17 mouse cellular contexts compared by ENCODE assay signal in the genomic region with DNA sequence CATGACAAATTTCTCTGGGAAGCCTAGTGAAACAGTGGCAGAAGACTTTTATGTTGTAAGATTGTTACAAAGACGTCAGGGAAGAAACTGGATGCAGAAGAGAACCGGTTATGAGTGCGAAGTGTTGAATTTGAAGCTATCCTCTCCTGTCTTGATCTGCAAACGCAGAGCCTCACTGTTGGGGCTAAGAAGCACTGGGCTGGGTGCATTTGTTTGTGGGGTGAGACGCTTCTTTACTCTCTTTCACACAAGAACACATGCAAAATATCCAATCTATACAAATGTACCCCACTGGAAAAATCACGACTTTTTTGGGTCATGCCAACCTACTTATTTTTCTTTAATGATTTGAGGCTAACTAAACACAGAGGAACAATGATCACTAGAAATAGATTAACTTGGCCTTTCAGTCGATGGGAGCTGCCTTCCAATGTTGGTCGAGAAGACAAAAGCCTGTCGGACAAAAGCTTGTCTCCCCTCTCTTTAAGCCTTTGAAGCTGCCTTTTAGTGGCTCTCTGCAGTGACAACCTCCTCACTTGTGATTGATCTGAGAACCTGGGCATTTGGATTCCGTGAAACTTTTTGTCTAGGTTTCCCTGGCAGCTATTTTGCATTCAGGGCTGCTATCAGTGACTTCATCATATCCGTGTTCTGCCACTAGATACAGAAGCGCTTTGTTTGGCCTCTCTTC.
DNase-seq lines count a peak whose midpoint lies in the region; ATAC-seq and TF ChIP-seq lines count a peak whose summit lies in the region.
"Had no signal": no experiment of that assay in that cellular context is flagged by ENCODE, and none has a peak within 500 bp of the region (broad histone marks: within the 10 kb centered on the region; RNA-seq: fewer than 3 reads in every experiment).

No protein-coding gene starts in this region.

- no peaks in the 10 kb centered on the region for H3K27me3 ChIP-seq in embryonic facial prominence, embryonic 10.5 days (replicated peaks; ENCODE audit: low read depth, poor library complexity, severe bottlenecking)
- no peaks in the 10 kb centered on the region for H3K27me3 ChIP-seq in forebrain, postnatal 0 days (ENCODE audit: insufficient read depth, low read length)
- H3K27me3 ChIP-seq in limb, embryonic 11.5 days (ENCODE audit: control insufficient read depth, insufficient read depth, low read length): peaks cover 12% of the 10 kb centered on the region; the same call in 1 of the 2 replicates
- no peaks in the 10 kb centered on the region for H3K27me3 ChIP-seq in midbrain, postnatal 0 days (ENCODE audit: insufficient read depth, low read length)
- no peaks in the 10 kb centered on the region for H3K27me3 ChIP-seq in cerebellum, adult 2 months (ENCODE audit: control insufficient read depth, insufficient read depth, low read length)
- no peaks in the 10 kb centered on the region for H3K27me3 ChIP-seq in kidney, adult 2 months (replicated peaks; ENCODE audit: control insufficient read depth, insufficient read depth, low read length)
- H3K27me3 ChIP-seq: heart, embryonic 12.5 days; lung, embryonic 15.5 days had no signal

- no peaks in the 10 kb centered on the region for H3K36me3 ChIP-seq in embryonic facial prominence, embryonic 10.5 days (replicated peaks)
- no peaks in the 10 kb centered on the region for H3K36me3 ChIP-seq in forebrain, postnatal 0 days (ENCODE audit: insufficient read depth)
- no peaks in the 10 kb centered on the region for H3K36me3 ChIP-seq in limb, embryonic 11.5 days (ENCODE audit: control insufficient read depth, insufficient read depth, low read length)
- no peaks in the 10 kb centered on the region for H3K36me3 ChIP-seq in midbrain, postnatal 0 days (ENCODE audit: insufficient read depth, low read length)
- H3K36me3 ChIP-seq in kidney, adult 2 months (ENCODE audit: control insufficient read depth, insufficient read depth, low read length): no peaks in the 10 kb centered on the region
- H3K36me3 ChIP-seq: heart, embryonic 12.5 days; lung, embryonic 15.5 days had no signal

- no peak overlapping the region for H3K4me3 ChIP-seq in embryonic facial prominence, embryonic 10.5 days
- H3K4me3 ChIP-seq in forebrain, postnatal 0 days (ENCODE audit: low read depth, low read length): no peak overlapping the region
- H3K4me3 ChIP-seq in limb, embryonic 11.5 days (ENCODE audit: low read depth, low read length): no peak overlapping the region
- H3K4me3 ChIP-seq in midbrain, postnatal 0 days (ENCODE audit: low read depth, low read length): no peak overlapping the region
- H3K4me3 ChIP-seq in cerebellum, adult 2 months (replicated peaks; ENCODE audit: insufficient read depth, low read depth, low read length): no peak overlapping the region
- H3K4me3 ChIP-seq in kidney, adult 2 months (ENCODE audit: insufficient read depth, low read depth, low read length): no peak overlapping the region
- H3K4me3 ChIP-seq: erythroblast, embryonic 14.5 days; heart, embryonic 12.5 days; lung, embryonic 15.5 days had no signal

- no peak overlapping the region for H3K27ac ChIP-seq in embryonic facial prominence, embryonic 10.5 days (replicated peaks)
- H3K27ac ChIP-seq in forebrain, postnatal 0 days (ENCODE audit: low read depth, low read length): no peak overlapping the region
- H3K27ac ChIP-seq in limb, embryonic 11.5 days (replicated peaks; ENCODE audit: low read depth, low read length): no peak overlapping the region
- H3K27ac ChIP-seq in midbrain, postnatal 0 days (ENCODE audit: low read depth, low read length): no peak overlapping the region
- no peak overlapping the region for H3K27ac ChIP-seq in cerebellum, adult 2 months (ENCODE audit: insufficient read depth, low read length)
- H3K27ac ChIP-seq in kidney, adult 2 months (ENCODE audit: insufficient read depth, low read depth, low read length): no peak overlapping the region
- H3K27ac ChIP-seq: lung, embryonic 15.5 days had no signal

- peak; percentile 9 for DNase-seq in embryonic facial prominence, embryonic 10.5 days (ENCODE audit: low spot score)
- peak; percentile 25 for DNase-seq in forebrain, postnatal 0 days
- DNase-seq in limb, embryonic 11.5 days (ENCODE audit: low spot score): peak; percentile 55
- DNase-seq in midbrain, postnatal 0 days (ENCODE audit: low spot score): peak; percentile 17
- no peak for DNase-seq in cerebellum, adult 2 months
- DNase-seq in heart, postnatal 14 days: no peak
- DNase-seq in thymus, postnatal 10 days (ENCODE audit: low spot score in 2 of 2): no peak
- no peak for DNase-seq in kidney, adult 2 months
- DNase-seq: cerebellum, postnatal 25 days; gastrocnemius, postnatal 14 days; kidney, postnatal 10 days; liver; thymus, postnatal 4 days had no signal

- no peak for TF ChIP-seq CTCF in forebrain, postnatal 0 days (IDR thresholded peaks at IDR 0.05; ENCODE audit: low read depth)
- TF ChIP-seq CTCF in midbrain, postnatal 0 days (IDR thresholded peaks at IDR 0.05): no peak
- TF ChIP-seq CTCF in cerebellum, adult 2 months (IDR thresholded peaks at IDR 0.05; ENCODE audit: borderline replicate concordance, insufficient read depth, low read depth, low read length): no peak
- no peak for TF ChIP-seq CTCF in kidney, adult 2 months (conservative IDR thresholded peaks at IDR 0.05; ENCODE audit: insufficient read depth, insufficient read length, low read depth, low read length)

- no peak overlapping the region for H3K9ac ChIP-seq in forebrain, postnatal 0 days
- no peak overlapping the region for H3K9ac ChIP-seq in limb, embryonic 11.5 days (ENCODE audit: low read length)
- H3K9ac ChIP-seq in midbrain, postnatal 0 days (replicated peaks; ENCODE audit: low read length, poor library complexity, severe bottlenecking): no peak overlapping the region
- H3K9ac ChIP-seq: heart, embryonic 12.5 days; lung, embryonic 15.5 days had no signal

- no peak overlapping the region for H3K4me2 ChIP-seq in forebrain, postnatal 0 days (ENCODE audit: low read depth)
- no peak overlapping the region for H3K4me2 ChIP-seq in limb, embryonic 11.5 days (ENCODE audit: low read depth, severe bottlenecking)
- H3K4me2 ChIP-seq in midbrain, postnatal 0 days (ENCODE audit: low read depth, low read length, poor library complexity, severe bottlenecking): no peak overlapping the region
- H3K4me2 ChIP-seq: heart, embryonic 12.5 days; lung, embryonic 15.5 days had no signal

- 0 out of 2 replicates have a peak, but pooled peaks have one; percentile 32 for ATAC-seq in forebrain, postnatal 0 days
- no peak for ATAC-seq in limb, embryonic 11.5 days (ENCODE audit: insufficient number of reproducible peaks, low FRiP score, low TSS enrichment, low read depth)
- ATAC-seq in midbrain, postnatal 0 days (ENCODE audit: low FRiP score): no peak
- ATAC-seq: inflammation-experienced regulatory T-cells, adult 6 months had no signal

- H3K9me3 ChIP-seq in embryonic facial prominence, embryonic 10.5 days: no peaks in the 10 kb centered on the region
- H3K9me3 ChIP-seq in forebrain, postnatal 0 days (ENCODE audit: low read length): no peaks in the 10 kb centered on the region
- H3K9me3 ChIP-seq in limb, embryonic 11.5 days (ENCODE audit: control insufficient read depth, low read length): no peaks in the 10 kb centered on the region
- no peaks in the 10 kb centered on the region for H3K9me3 ChIP-seq in midbrain, postnatal 0 days (ENCODE audit: low read length)
- H3K9me3 ChIP-seq: heart, embryonic 12.5 days; lung, embryonic 15.5 days had no signal

- TF ChIP-seq POLR2A in cerebellum, adult 2 months (IDR thresholded peaks at IDR 0.05; ENCODE audit: borderline replicate concordance, insufficient read depth, low read length): no peak
- no peak for TF ChIP-seq POLR2A in kidney, adult 2 months (IDR thresholded peaks at IDR 0.05; ENCODE audit: low read depth, low read length)

- 49% methylated on average over 12 of the region's 12 CpGs for WGBS in embryonic facial prominence, embryonic 10.5 days
- WGBS in forebrain, postnatal 0 days: 15% methylated on average over 12 of the region's 12 CpGs
- WGBS in limb, embryonic 11.5 days: 45% methylated on average over 12 of the region's 12 CpGs
- WGBS in midbrain, postnatal 0 days: 18% methylated on average over 12 of the region's 12 CpGs
- 28% methylated on average over 12 of the region's 12 CpGs for WGBS in cerebellum, adult 2 months
- WGBS in kidney, adult 2 months: 63% methylated on average over 12 of the region's 12 CpGs

- intact Hi-C loops in heart, postnatal 14 days (cut with DNase I): no loop called here

- peaks cover 7% of the 10 kb centered on the region for H3K4me1 ChIP-seq in embryonic facial prominence, embryonic 10.5 days
- H3K4me1 ChIP-seq in forebrain, postnatal 0 days (ENCODE audit: insufficient read depth): no peaks in the 10 kb centered on the region
- no peaks in the 10 kb centered on the region for H3K4me1 ChIP-seq in limb, embryonic 11.5 days (ENCODE audit: control insufficient read depth, insufficient read depth, low read length)
- H3K4me1 ChIP-seq in midbrain, postnatal 0 days (ENCODE audit: insufficient read depth, low read length): no peaks in the 10 kb centered on the region; the same call in 1 of the 2 replicates
- H3K4me1 ChIP-seq in cerebellum, adult 2 months (ENCODE audit: control insufficient read depth, insufficient read depth, low read length): no peaks in the 10 kb centered on the region
- H3K4me1 ChIP-seq in kidney, adult 2 months (ENCODE audit: control insufficient read depth, insufficient read depth, low read length): no peaks in the 10 kb centered on the region
- H3K4me1 ChIP-seq: heart, embryonic 12.5 days; lung, embryonic 15.5 days had no signal

Comparison
In these comparisons a context has a peak if more than half of its experiments do, and no peak if none do; other contexts are left out.
1. DNase-seq: peak in embryonic facial prominence, embryonic 10.5 days (single experiment), forebrain, postnatal 0 days (single experiment), limb, embryonic 11.5 days (single experiment) and midbrain, postnatal 0 days (single experiment); none in cerebellum, adult 2 months (0 of 2), heart, postnatal 14 days (0 of 2), thymus, postnatal 10 days (0 of 2) and kidney, adult 2 months (single experiment).